Mouse (Mus musculus) ES-Bruce4 (cell line): ENCODE results near the gene Gpd2.

ENCODE experiments used
- CTCF ChIP-seq: IDR thresholded peaks from one replicate; pipeline ENCODE4 v1.8.1; 2011; ENCODE audit warnings: low read depth, low read length
- POLR2A ChIP-seq: IDR thresholded peaks from one replicate; pipeline ENCODE4 v1.8.1; 2011; ENCODE audit warnings: low read length; ENCODE audit not compliant: insufficient read depth

DNA sequence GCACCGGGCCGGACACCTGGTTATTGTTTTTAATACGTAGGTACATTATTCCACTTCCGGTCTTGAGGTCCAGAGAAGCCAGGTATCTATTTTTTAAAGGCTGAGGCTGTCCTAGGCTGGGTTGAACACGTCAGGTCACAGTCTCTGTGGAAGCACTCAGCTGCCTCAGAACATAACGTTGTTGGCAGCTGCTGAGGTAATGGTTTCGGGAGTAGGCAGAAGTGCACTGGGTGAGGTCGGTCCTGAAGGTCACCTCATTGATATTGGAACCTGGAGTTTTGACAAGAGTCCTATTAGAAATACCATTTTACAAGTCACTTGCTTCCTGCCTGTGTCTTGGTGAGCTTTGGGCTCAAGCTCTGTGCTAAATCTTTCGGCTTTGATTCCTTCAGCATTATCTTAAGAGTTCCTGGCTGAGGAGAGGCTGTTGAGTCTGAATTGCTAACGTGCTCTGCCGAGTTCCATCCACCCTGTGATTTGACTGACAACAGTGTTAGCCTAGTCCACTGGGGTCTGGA, 17.8 kb downstream of the Gpd2 start:
- TF ChIP-seq POLR2A (no peak), CTCF (no peak)
